Mouse (Mus musculus) forebrain, embryonic 11.5 days (tissue): Measurements from ENCODE around the gene Nfkbil1. TPM values are rescaled to one million over a fixed set of nuclear protein-coding genes. Genes with fewer than 3 reads are reported as not detected.

Experiments
- ATAC-seq: fragments of 200-750 bp; cut with Nextera tagmentation; replicated peaks from 2 replicates; pipeline ENCODE4 v1.8.0; 2017; ENCODE audit warnings: moderate TSS enrichment; ENCODE audit not compliant: low FRiP score
- DNase-seq: peaks from one replicate; pipeline ENCODE4 v3.0.0-alpha.2; 2017; ENCODE audit warnings: low spot score
- H3K27ac ChIP-seq: fragments of 300-500 bp; sonication (generic); 2 replicates; pipeline ENCODE4 v1.5.1; 2014; ENCODE audit warnings: low read depth, low read length
- H3K27me3 ChIP-seq: fragments of 300-500 bp; sonication (generic); 2 replicates; pipeline ENCODE4 v1.6.1; 2014; ENCODE audit warnings: mild to moderate bottlenecking, low read length, mixed read lengths; ENCODE audit not compliant: control insufficient read depth, insufficient read depth
- H3K36me3 ChIP-seq: fragments of 300-500 bp; sonication (generic); 2 replicates; pipeline ENCODE4 v1.6.1; 2014; ENCODE audit warnings: mild to moderate bottlenecking, low read length, moderate library complexity, mixed read lengths; ENCODE audit not compliant: control insufficient read depth, insufficient read depth
- H3K4me1 ChIP-seq: fragments of 300-500 bp; sonication (generic); replicated peaks from 2 replicates; pipeline ENCODE4 v1.6.1; 2014; ENCODE audit warnings: low read length, mixed read lengths; ENCODE audit not compliant: control insufficient read depth, insufficient read depth
- H3K4me2 ChIP-seq: fragments of 300-500 bp; sonication (generic); 2 replicates; pipeline ENCODE4 v1.6.1; 2014; ENCODE audit warnings: low read depth, mild to moderate bottlenecking, low read length, moderate library complexity, mixed read lengths; ENCODE audit not compliant: severe bottlenecking
- H3K4me3 ChIP-seq: fragments of 300-500 bp; sonication (generic); 2 replicates; pipeline ENCODE4 v1.5.1; 2014; ENCODE audit warnings: low read depth, low read length
- H3K9ac ChIP-seq: fragments of 300-500 bp; sonication (generic); 2 replicates; pipeline ENCODE4 v1.6.1; 2014; ENCODE audit warnings: low read length
- H3K9me3 ChIP-seq: fragments of 300-500 bp; sonication (generic); 2 replicates; pipeline ENCODE4 v1.6.1; 2016; ENCODE audit warnings: low read length, mixed read lengths; ENCODE audit not compliant: control insufficient read depth
- WGBS: fragments of 180-500 bp; shearing (Covaris S2); extraction: QIAGEN DNeasy Blood & Tissue Kit; methylation state at CpG from one replicate; pipeline ENCODE4 v1.1.7; 2014; 5-methylcytosine and 5-hydroxymethylcytosine counted together
- polyA plus RNA-seq: library from polyadenylated mRNA; unstranded; fragments of >200 nt; fragmentation: Nextera tagmentation; extraction: Ambion mirVana; gene quantifications from 2 replicates; pipeline ENCODE4 v1.2.1, GENCODE M21; 2014

The Nfkbil1 gene
- polyA plus RNA-seq, 1 experiment from 2014 or later, result 4.3 TPM

DNA sequence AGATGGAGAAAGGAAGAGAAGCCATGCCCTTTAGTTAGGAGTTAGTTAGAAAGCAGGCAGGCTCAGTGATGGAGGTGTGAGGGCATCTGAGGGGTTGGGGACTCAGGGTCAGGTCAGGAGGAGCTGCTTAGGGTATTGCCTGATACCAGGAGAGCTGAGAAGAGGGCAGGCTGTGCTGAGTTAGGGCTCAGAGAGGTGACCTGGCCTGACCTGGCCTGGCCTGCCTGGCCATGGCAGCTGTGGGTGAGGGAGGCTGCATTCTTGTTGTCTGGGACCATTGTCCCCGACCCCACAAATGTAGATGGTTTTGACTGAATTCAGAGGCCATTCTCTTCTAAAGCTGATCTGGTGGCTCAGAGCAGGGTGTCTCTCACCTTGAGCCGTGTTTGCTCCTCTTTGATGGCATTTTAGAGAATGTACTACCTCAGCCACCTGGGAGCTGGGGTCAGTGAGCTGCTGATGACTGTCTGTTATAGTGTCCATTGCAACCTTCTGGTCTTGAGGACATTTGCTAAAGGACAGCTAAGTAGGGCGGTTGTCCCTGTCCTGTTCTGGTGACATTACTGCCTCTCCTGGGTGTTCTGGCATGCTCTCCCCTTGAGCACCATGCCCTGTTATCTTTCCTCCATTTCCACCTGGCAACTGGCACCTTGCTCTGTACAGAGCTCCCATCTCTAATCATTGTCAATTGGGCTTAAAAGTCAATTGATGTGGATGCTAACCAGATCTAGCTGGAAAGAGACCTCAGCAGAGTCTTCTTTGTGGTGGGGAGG is 14.9 kb upstream of the Nfkbil1 start:
- peaks cover 59% of the 10 kb centered on the region for H3K36me3 ChIP-seq
- 87% methylated on average over 3 of the region's 3 CpGs for WGBS
- DNase-seq, result no peak

DNA sequence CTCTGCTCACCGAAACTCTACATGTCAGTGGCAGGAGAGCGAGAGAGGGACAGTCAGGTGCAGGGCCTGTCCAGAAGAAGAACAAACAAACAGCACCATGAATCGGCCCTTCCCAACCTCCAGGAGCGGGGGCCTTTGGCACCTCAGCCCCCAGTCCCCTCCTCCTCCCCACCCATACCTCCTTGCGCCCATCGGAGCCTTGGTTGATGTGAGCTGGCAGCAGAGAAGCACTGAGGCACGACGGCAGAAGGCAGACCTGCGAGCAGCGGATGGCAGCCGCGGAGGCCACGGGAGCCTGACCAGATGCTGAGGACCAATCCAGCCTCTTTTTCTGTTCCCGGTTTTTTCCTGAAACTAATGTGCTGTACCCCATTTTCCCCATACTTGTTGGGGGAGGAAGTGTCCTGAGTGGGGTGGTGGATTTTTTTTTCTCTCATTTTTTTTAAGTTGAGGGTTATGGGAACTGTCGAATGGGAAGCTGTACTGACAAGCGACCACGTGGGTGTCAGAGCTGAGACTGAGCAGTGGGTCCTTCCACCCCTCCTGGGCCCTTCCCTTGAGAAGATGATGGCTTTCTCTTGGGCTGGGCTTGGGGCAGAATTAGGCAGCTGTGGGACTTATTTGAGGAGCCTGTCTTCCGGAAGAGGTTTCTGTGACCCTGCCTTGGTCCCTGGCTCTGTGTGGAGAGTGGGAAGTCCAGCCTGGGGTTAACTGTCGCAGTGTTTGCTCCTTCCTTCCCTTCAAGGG is 14.0 kb upstream of the Nfkbil1 start:
- ATAC-seq (no peak), DNase-seq (no peak)
- no peak overlapping the region for H3K9ac ChIP-seq
- H3K36me3 ChIP-seq, result peaks cover 67% of the 10 kb centered on the region
- no peak overlapping the region for H3K27ac ChIP-seq
- H3K27me3 ChIP-seq, result no peaks in the 10 kb centered on the region
- 89% methylated on average over 19 of the region's 19 CpGs for WGBS
- H3K4me1 ChIP-seq, result peaks cover 9% of the 10 kb centered on the region; the same call in 1 of the 2 replicates
- no peaks in the 10 kb centered on the region for H3K9me3 ChIP-seq
- H3K4me3 ChIP-seq, result no peak overlapping the region
- H3K4me2 ChIP-seq, result no peak overlapping the region

More for the DNA sequence above, 14.9 kb upstream of the Nfkbil1 start:
- Histone ChIP-seq H3K27ac (no peak overlapping the region), H3K27me3 (no peaks in the 10 kb centered on the region), H3K4me3 (no peak overlapping the region), H3K9me3 (no peaks in the 10 kb centered on the region), H3K4me2 (no peak overlapping the region), H3K9ac (no peak overlapping the region), H3K4me1 (peaks cover under 1% of the 10 kb centered on the region; the same call in 1 of the 2 replicates)
- no peak for ATAC-seq

DNA sequence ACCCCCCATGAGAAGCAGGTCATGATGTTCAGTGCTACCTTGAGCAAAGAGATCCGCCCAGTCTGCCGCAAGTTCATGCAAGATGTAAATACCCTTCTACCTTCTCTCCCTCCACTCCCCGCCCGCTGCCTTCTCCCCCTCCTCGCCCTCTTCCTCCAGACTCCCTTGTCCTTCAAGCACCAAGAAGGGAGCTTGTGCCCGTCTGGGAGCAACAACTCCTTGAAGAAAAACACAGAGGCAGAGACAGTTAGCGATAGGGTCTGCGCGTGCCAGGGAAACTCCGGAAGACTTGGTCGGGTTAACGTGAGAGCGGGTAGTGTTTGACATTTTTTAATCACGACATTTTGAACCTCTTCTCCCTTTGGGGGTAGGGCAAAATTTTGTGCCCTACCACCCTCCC is 13.4 kb upstream of the Nfkbil1 start:
- Histone ChIP-seq H3K4me2 (no peak overlapping the region), H3K4me1 (peaks cover 15% of the 10 kb centered on the region; the same call in 1 of the 2 replicates), H3K9me3 (no peaks in the 10 kb centered on the region), H3K9ac (no peak overlapping the region), H3K27ac (no peak overlapping the region), H3K36me3 (peaks cover 73% of the 10 kb centered on the region), H3K4me3 (no peak overlapping the region), H3K27me3 (no peaks in the 10 kb centered on the region)
- ATAC-seq, result no peak
- no peak for DNase-seq
- WGBS, result 91% methylated on average over 14 of the region's 14 CpGs

DNA sequence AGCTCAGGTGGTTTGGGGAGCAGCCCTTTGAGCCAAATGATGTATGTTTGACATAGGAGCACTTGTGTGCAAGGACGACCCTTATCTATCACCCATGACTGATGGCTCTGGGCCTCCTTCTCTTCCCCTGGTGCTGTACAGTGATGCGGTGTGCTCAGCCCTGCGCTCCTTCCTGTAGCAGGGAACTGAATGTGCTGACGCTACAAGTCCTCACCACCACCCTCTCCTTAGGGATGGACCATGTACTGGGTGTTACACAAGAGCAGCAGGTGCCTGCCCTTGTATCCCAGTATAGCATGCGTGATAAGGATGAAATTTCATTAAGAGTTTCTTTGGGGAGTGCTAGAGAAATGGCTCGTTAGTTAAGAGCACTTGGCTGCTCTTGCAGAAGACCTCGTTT is 11.6 kb upstream of the Nfkbil1 start:
- ATAC-seq (no peak), DNase-seq (no peak)
- Histone ChIP-seq H3K4me2 (no peak overlapping the region), H3K9ac (no peak overlapping the region), H3K4me1 (peaks cover 23% of the 10 kb centered on the region), H3K36me3 (peaks cover 67% of the 10 kb centered on the region), H3K27me3 (no peaks in the 10 kb centered on the region), H3K27ac (no peak overlapping the region), H3K9me3 (no peaks in the 10 kb centered on the region), H3K4me3 (no peak overlapping the region)
- WGBS, result 94% methylated on average over 7 of the region's 7 CpGs

DNA sequence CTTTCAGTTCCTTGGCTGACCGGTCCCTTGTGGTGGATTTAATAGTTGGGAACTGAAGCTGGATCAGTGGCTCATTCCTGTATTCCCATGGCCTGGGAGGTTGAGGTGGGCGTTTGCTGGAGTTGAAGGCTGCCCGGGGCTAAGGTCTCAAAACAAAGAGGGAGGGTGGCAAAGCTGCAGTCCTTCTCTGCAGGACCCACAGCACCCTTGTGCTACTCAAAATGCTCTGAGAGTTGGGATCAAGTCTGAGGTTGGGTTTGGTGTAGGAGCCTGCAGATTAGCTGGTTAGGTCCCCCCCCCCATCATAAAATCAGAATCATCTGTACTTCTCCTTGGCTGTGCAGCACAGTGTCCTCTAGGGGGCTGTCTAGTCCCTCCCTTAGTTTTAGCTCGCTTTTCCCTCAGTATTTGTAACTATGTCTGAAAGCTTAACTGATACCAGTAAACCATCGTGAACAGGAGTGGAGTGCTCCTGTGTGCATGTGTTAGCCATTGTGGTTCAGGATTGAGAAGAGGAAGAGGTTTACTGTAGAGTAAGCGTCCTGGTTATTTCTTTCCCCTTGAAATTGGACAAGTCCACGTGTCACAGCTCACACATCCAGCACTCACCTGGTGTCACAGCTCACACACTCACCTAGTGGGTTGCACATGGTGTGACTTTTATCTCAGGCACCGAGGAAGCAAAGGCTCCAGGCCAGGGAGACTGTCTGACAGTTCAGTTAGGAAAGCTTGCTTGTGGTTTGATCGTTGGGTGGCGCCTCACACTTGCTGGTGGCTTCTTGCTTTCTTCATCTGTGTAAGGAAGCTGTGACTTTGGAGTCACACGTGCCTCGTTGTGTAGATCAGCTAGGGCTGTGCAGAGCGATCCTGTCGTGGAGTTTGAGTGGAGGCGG is 10.4 kb upstream of the Nfkbil1 start:
- peaks cover 23% of the 10 kb centered on the region for H3K4me1 ChIP-seq
- no peak overlapping the region for H3K4me3 ChIP-seq
- H3K4me2 ChIP-seq, result no peak overlapping the region

DNA sequence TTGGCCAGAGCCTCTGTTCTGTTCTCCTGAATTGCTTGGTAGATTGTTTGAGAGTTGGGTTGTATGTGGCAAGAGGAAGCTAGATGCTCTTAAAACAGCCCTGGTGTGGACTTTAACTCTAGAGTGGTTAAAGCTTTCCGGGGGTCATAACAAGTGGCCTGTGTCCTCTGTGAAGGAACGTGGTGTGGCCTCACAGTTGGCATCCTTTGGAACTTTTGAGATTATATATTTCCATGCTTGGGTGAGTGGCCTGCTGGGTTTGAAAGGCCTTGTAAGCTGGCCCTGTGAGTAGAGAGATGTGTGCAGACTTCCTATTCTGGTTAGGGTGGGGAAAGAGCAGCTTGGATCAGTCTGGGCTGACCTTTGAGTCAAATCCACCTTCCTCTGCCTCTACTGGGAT is 9.4 kb upstream of the Nfkbil1 start:
- Histone ChIP-seq H3K4me2 (peak overlapping the region; percentile 96), H3K4me1 (peaks cover 26% of the 10 kb centered on the region), H3K27ac (no peak overlapping the region), H3K27me3 (no peaks in the 10 kb centered on the region), H3K36me3 (peaks cover 51% of the 10 kb centered on the region), H3K9me3 (no peaks in the 10 kb centered on the region), H3K4me3 (peak overlapping the region; percentile 84), H3K9ac (peak overlapping the region; percentile 33)
- WGBS, result 85% methylated on average over 2 of the region's 2 CpGs
- ATAC-seq (no peak), DNase-seq (no peak)

More for the DNA sequence above, 10.4 kb upstream of the Nfkbil1 start:
- WGBS, result 87% methylated on average over 15 of the region's 15 CpGs
- Histone ChIP-seq H3K9ac (no peak overlapping the region), H3K27me3 (no peaks in the 10 kb centered on the region), H3K27ac (no peak overlapping the region), H3K9me3 (no peaks in the 10 kb centered on the region), H3K36me3 (peaks cover 59% of the 10 kb centered on the region)
- no peak for ATAC-seq
- DNase-seq, result no peak

DNA sequence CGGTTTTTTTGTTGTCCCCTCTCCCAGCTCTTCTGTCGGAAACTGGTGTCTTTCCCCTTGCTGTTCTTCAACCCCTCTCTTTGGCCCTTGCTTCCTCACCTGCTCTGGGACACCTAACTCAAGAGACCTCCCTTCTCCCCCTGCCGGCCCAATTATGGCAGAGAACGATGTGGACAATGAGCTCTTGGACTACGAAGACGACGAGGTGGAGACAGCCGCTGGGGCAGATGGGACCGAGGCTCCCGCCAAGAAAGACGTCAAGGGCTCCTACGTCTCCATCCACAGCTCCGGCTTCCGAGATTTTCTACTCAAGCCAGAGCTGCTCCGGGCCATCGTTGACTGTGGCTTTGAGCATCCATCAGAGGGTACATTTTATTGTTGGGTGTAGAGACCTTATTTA is 7.5 kb upstream of the Nfkbil1 start:
- Histone ChIP-seq H3K4me1 (peaks cover 26% of the 10 kb centered on the region), H3K36me3 (peaks cover 36% of the 10 kb centered on the region), H3K9me3 (no peaks in the 10 kb centered on the region), H3K27ac (peak overlapping the region; percentile 93), H3K4me2 (peak overlapping the region; percentile 96), H3K27me3 (no peaks in the 10 kb centered on the region), H3K9ac (peak overlapping the region; percentile 99), H3K4me3 (peak overlapping the region; percentile 84)
- DNase-seq (peak; percentile 71), ATAC-seq (peak; percentile 13; the same call in 1 of the 2 replicates)
- 6% methylated on average over 16 of the region's 16 CpGs for WGBS
